Mouse (Mus musculus): ENCODE results near the gene Lhx4. TPM values are rescaled to one million over a fixed set of nuclear protein-coding genes. Genes with fewer than 3 reads are reported as not detected.

Lhx4 gene
- total RNA-seq, 2 experiments from 2014 or later, result not detected

- DNase-seq (ENCODE audit: low spot score in 2 of 2), result no peak
Observed at GRCm38 (mm10) chr1:155742411-155743363, 8.8 kb downstream of the Lhx4 start.

- DNase-seq (ENCODE audit: low spot score in 2 of 2), result no peak
Observed at GRCm38 (mm10) chr1:155741988-155742387, 9.5 kb downstream of the Lhx4 start.

GRCm38 (mm10) chr1:155741378-155741945, 10.0 kb downstream of the Lhx4 start:
- DNase-seq (ENCODE audit: low spot score in 2 of 2), result no peak

GRCm38 (mm10) chr1:155740622-155741377, 10.7 kb downstream of the Lhx4 start:
- DNase-seq (ENCODE audit: low spot score in 2 of 2), result no peak

GRCm38 (mm10) chr1:155737809-155738383, 13.6 kb downstream of the Lhx4 start:
- no peak for DNase-seq (ENCODE audit: low spot score in 2 of 2)

- DNase-seq (ENCODE audit: low spot score in 2 of 2), result no peak
Observed at GRCm38 (mm10) chr1:155737017-155737808, 14.3 kb downstream of the Lhx4 start.

GRCm38 (mm10) chr1:155736096-155736825, 15.2 kb downstream of the Lhx4 start:
- DNase-seq (ENCODE audit: low spot score in 2 of 2), result no peak

- DNase-seq (ENCODE audit: low spot score in 2 of 2), result no peak
Observed at GRCm38 (mm10) chr1:155731156-155731555, 20.3 kb downstream of the Lhx4 start.

GRCm38 (mm10) chr1:155729113-155729795, 22.2 kb downstream of the Lhx4 start:
- no peak for DNase-seq (ENCODE audit: low spot score in 2 of 2)

GRCm38 (mm10) chr1:155727830-155728229, 23.7 kb downstream of the Lhx4 start:
- DNase-seq (ENCODE audit: low spot score in 2 of 2), result no peak

- DNase-seq (ENCODE audit: low spot score in 2 of 2), result no peak
Observed at GRCm38 (mm10) chr1:155725876-155726275, 25.6 kb downstream of the Lhx4 start.

- no peak for DNase-seq (ENCODE audit: low spot score in 2 of 2)
Observed at GRCm38 (mm10) chr1:155724301-155724700, 27.2 kb downstream of the Lhx4 start.

- no peak for DNase-seq (ENCODE audit: low spot score in 2 of 2)
Observed at GRCm38 (mm10) chr1:155722185-155722584, 29.3 kb downstream of the Lhx4 start.

- DNase-seq (ENCODE audit: low spot score in 2 of 2), result peak in 1 of 2 experiments; percentile 60
Observed at GRCm38 (mm10) chr1:155721443-155721842, 30.0 kb downstream of the Lhx4 start.

GRCm38 (mm10) chr1:155720006-155720405, 31.5 kb downstream of the Lhx4 start:
- no peak for DNase-seq (ENCODE audit: low spot score in 2 of 2)

GRCm38 (mm10) chr1:155718851-155719250, 32.6 kb downstream of the Lhx4 start:
- DNase-seq (ENCODE audit: low spot score in 2 of 2), result no peak

- no peak for DNase-seq (ENCODE audit: low spot score in 2 of 2)
Observed at GRCm38 (mm10) chr1:155717301-155717700, 34.2 kb downstream of the Lhx4 start.

- DNase-seq (ENCODE audit: low spot score in 2 of 2), result no peak
Observed at GRCm38 (mm10) chr1:155715366-155715765, 36.1 kb downstream of the Lhx4 start.

GRCm38 (mm10) chr1:155713306-155713705, 38.2 kb downstream of the Lhx4 start:
- peak; percentile 34 to 69 for DNase-seq (ENCODE audit: low spot score in 2 of 2)

Measured in layer of hippocampus, adult 18-20 months (tissue).